Mouse (Mus musculus): ENCODE results near the gene Ugt2a2. TPM values are rescaled to one million over a fixed set of nuclear protein-coding genes. Genes with fewer than 3 reads are reported as not detected.
"Not testable (repeated sequence)": the region's sequence is repeated elsewhere in the genome, so short reads cannot be mapped to it uniquely, and the experiment has no call there.

Gene Ugt2a2
- polyA plus RNA-seq (2016; fragmentation: Nextera tagmentation; extraction: Ambion mirVana) = not detected in 2 replicates

DNA sequence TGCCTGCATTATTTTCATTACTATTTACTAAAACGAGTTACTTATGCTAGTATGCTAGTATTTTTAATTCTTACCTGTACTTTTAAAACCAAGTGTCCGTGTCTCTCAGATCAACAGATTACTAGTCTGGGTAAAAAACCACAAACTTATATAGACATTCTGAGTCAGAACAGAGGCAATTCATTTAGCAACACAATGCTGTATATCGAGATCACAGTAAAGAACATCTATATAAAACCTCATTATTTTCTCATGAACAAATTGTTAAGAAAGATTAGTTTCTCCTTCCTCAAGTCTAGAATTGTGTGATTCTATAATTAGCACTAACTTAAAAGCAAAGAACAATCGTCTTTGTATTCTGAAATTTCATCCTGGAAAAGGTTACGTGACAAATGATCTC, at the start of gene Ugt2a2:
Gene Ugt2a2 (minus strand): TSS at position 101 of the 400 bp plus-strand sequence.
- WGBS = 71% methylated on average over 5 of the region's 5 CpGs
- H3K4me3 ChIP-seq = no peak within 1 kb of the TSS
- no peak within 1 kb of the TSS for H3K27ac ChIP-seq (ENCODE audit: poor library complexity, severe bottlenecking)
- H3K9me3 ChIP-seq (replicated peaks) = no peaks in the 10 kb centered on the region
- H3K4me2 ChIP-seq = no peak within 1 kb of the TSS
- H3K36me3 ChIP-seq = no peaks in the 10 kb centered on the region
- H3K9ac ChIP-seq = no peak within 1 kb of the TSS
- no peak for ATAC-seq (ENCODE audit: insufficient number of reproducible peaks, low FRiP score)
- no peaks in the 10 kb centered on the region for H3K27me3 ChIP-seq (replicated peaks)
- H3K4me1 ChIP-seq (replicated peaks) = no peaks in the 10 kb centered on the region

DNA sequence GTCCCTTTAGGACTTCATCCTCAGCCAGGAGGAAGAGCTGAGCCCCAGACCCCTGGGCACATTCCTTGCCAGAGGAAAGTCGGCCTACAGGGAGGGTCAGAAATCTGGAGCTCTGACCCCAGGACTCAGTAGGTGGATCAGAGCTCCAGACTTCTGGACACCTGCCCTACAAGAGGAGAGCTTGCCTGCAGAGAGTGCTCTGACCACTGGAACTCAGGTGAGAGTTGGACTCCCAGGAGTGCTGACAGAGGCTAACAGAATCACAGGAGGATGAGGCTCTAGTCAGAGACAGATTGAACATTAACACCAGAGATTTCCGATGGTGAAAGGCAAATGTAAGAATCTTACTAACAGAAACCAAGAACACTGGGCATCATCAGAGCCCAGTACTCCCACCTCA, 41.5 kb upstream of the Ugt2a2 start:
- H3K4me1 ChIP-seq (replicated peaks); H3K27ac ChIP-seq (ENCODE audit: poor library complexity, severe bottlenecking); H3K9ac ChIP-seq; H3K9me3 ChIP-seq (replicated peaks); H3K4me2 ChIP-seq; H3K36me3 ChIP-seq; ATAC-seq (ENCODE audit: insufficient number of reproducible peaks, low FRiP score); H3K4me3 ChIP-seq; H3K27me3 ChIP-seq (replicated peaks): not testable (repeated sequence)
- whole genome bisulfite sequencing = 91% methylated on average over 2 of the region's 2 CpGs

DNA sequence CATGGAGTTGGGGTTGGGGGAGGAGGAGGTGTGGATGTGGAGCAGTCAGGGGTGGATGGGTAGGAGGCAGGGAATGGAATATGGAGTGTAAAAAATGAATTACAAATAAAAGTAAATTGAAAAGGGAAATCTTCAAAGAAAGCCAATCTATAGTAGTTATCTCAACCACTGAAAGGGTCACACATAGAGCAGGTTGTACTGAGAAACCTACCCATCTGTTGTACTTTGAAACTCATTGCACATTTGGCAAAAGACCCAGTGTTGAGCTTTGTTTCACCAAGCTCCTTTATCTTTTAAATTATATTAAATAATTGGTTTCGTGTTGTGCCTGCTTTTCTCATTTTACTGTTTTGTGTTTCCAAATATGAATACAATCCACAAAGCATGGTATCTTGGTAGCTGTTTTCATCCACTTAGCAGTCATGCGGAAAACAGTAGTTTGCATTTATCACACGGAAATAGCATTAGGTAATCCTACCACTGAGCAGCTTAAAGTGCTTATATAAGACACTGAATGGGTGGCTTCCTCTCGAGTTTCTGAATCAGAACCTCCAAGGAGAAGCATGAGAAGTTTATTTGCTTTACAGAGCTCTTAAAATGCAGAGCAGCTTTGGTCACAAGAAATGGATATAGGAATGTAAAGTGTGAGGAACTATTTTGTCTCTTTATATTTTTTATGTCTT, 23.9 kb upstream of the Ugt2a2 start:
- Histone ChIP-seq H3K4me3 (no peak overlapping the region), H3K27me3 (replicated peaks) (no peaks in the 10 kb centered on the region), H3K4me1 (replicated peaks) (no peaks in the 10 kb centered on the region), H3K4me2 (no peak overlapping the region), H3K27ac (ENCODE audit: poor library complexity, severe bottlenecking) (no peak overlapping the region), H3K9me3 (replicated peaks) (no peaks in the 10 kb centered on the region), H3K9ac (no peak overlapping the region), H3K36me3 (no peaks in the 10 kb centered on the region)
- 54% methylated on average over 4 of the region's 4 CpGs for WGBS
- ATAC-seq (ENCODE audit: insufficient number of reproducible peaks, low FRiP score) = no peak

DNA sequence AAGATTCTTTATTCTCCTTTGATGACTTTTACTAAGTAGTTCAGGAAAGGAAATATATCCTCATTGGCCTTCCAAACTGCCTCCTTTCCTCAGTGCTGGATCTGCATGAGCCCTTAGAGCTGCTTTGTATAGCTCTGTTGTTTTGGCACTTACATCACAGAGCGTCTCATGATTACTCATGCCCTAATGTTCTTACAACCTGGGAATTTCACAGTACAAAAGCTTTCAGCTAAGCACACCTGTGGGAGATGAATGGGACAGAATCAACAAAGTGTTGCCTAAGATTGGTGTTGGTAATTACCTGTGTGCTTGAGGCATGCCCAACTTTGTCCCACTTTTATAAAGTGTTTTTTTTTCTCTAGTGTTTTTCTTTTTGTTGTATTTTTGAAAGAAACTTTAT, 20.6 kb upstream of the Ugt2a2 start:
- Histone ChIP-seq H3K4me3 (no peak overlapping the region), H3K9ac (no peak overlapping the region)
- 76% methylated on average over 1 of the region's 1 CpGs for WGBS

DNA sequence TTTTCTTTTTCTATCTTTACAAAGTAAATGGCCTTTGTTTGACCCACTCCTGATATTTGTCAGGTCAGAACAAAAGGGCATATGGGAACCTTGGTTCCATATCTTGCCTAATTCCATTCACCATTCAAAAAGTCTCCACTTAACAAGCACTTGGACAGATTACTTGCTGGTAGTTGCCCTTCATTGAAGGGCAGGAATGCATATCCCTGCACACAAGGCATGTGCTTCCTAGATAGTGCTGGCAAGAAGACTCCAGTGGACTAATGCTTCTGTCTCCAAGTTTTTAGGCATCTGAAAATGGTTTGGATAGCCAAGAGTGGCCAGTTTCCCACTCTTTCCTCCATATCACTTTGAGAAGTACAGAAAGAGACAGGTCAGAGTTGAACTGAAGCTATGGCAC, 17.3 kb upstream of the Ugt2a2 start:
- no peak for ATAC-seq (ENCODE audit: insufficient number of reproducible peaks, low FRiP score)
- no peak overlapping the region for H3K9ac ChIP-seq
- no peak overlapping the region for H3K4me2 ChIP-seq

More for the DNA sequence above, 20.6 kb upstream of the Ugt2a2 start:
- ATAC-seq (ENCODE audit: insufficient number of reproducible peaks, low FRiP score) = no peak
- Histone ChIP-seq H3K27ac (ENCODE audit: poor library complexity, severe bottlenecking) (no peak overlapping the region), H3K36me3 (no peaks in the 10 kb centered on the region), H3K4me2 (no peak overlapping the region), H3K27me3 (replicated peaks) (no peaks in the 10 kb centered on the region), H3K4me1 (replicated peaks) (no peaks in the 10 kb centered on the region), H3K9me3 (replicated peaks) (no peaks in the 10 kb centered on the region)

DNA sequence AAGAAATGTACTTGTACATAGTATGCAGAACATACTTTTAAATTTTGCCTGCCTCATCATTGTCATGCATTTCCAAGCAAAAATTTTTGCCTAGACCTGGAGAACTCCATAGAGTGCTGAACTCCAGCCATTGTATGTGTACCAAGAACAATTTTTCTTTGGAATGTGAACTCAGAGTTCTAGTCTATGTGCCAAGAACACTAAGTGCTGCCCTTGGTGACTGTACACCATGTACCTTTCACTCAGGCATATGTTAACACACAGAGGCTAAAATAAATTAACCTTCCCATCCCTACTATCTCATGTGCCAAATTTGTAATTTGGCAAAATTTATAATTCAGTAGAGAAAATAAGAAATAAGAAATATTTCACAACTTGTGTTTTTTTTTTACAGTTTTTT, 16.9 kb upstream of the Ugt2a2 start:
- Histone ChIP-seq H3K27me3 (replicated peaks) (no peaks in the 10 kb centered on the region), H3K4me2 (no peak overlapping the region), H3K4me3 (no peak overlapping the region), H3K27ac (ENCODE audit: poor library complexity, severe bottlenecking) (no peak overlapping the region), H3K36me3 (no peaks in the 10 kb centered on the region), H3K9ac (no peak overlapping the region), H3K9me3 (replicated peaks) (no peaks in the 10 kb centered on the region; the same call in 1 of the 2 replicates), H3K4me1 (replicated peaks) (no peaks in the 10 kb centered on the region)
- no peak for ATAC-seq (ENCODE audit: insufficient number of reproducible peaks, low FRiP score)

More for the DNA sequence above, 17.3 kb upstream of the Ugt2a2 start:
- Histone ChIP-seq H3K9me3 (replicated peaks) (no peaks in the 10 kb centered on the region; the same call in 1 of the 2 replicates), H3K4me3 (no peak overlapping the region), H3K27me3 (replicated peaks) (no peaks in the 10 kb centered on the region), H3K4me1 (replicated peaks) (no peaks in the 10 kb centered on the region), H3K27ac (ENCODE audit: poor library complexity, severe bottlenecking) (no peak overlapping the region), H3K36me3 (no peaks in the 10 kb centered on the region)

DNA sequence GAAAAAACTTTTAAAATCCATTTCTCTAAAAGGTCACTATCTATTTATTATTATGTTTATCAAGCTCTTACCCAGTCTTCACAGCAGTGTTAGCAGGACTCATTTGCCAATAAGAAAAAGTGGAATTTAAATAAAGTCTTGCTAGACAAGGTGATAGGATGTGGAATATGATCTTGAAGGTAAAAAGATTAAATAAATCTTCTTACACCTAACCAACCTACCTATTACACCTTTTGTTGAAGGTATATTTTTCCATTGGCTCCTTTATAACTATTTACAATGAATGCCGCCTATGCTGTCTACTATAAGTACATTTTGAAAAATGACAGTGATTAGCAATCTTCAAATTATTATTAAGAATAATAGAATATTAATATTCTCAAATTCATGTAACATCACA, 8.7 kb upstream of the Ugt2a2 start, which contains the start of gene Ugt2a1:
Gene Ugt2a1 (minus strand): TSS at position 101 of the 400 bp plus-strand sequence.
- Histone ChIP-seq H3K27ac (ENCODE audit: poor library complexity, severe bottlenecking) (no peak within 1 kb of the TSS), H3K4me1 (replicated peaks) (no peaks in the 10 kb centered on the region), H3K27me3 (replicated peaks) (no peaks in the 10 kb centered on the region), H3K9me3 (replicated peaks) (no peaks in the 10 kb centered on the region), H3K9ac (no peak within 1 kb of the TSS), H3K36me3 (no peaks in the 10 kb centered on the region), H3K4me2 (no peak within 1 kb of the TSS), H3K4me3 (no peak within 1 kb of the TSS)
- ATAC-seq (ENCODE audit: insufficient number of reproducible peaks, low FRiP score) = no peak
- 76% methylated on average over 1 of the region's 1 CpGs for WGBS

DNA sequence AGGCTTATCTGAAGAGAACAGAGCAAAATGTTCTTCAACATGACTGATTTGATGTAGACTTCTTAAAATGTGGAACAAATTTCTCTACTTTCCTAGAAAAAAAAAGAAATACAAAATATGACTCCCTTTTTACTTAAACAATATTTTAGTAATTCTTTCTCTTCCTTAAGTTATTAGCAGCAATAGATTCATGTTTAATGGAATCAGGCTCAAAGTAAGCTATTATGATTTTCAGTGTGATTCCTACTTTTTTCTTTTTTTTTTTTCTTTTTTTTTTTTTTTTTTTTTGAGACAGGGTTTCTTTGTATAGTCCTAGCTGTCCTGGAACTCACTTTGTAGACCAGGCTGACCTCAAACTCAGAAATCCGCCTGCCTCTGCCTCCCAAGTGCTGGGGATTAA, 4.6 kb upstream of the Ugt2a2 start, which contains the start of gene Gm43638:
Gene Gm43638 (minus strand): TSS at position 101 of the 400 bp plus-strand sequence.
- H3K27me3 ChIP-seq (replicated peaks); H3K4me3 ChIP-seq; H3K4me2 ChIP-seq; ATAC-seq (ENCODE audit: insufficient number of reproducible peaks, low FRiP score); H3K9ac ChIP-seq; H3K27ac ChIP-seq (ENCODE audit: poor library complexity, severe bottlenecking); H3K36me3 ChIP-seq; H3K4me1 ChIP-seq (replicated peaks); H3K9me3 ChIP-seq (replicated peaks): not testable (repeated sequence)
- WGBS = 58% methylated on average over 1 of the region's 1 CpGs

DNA sequence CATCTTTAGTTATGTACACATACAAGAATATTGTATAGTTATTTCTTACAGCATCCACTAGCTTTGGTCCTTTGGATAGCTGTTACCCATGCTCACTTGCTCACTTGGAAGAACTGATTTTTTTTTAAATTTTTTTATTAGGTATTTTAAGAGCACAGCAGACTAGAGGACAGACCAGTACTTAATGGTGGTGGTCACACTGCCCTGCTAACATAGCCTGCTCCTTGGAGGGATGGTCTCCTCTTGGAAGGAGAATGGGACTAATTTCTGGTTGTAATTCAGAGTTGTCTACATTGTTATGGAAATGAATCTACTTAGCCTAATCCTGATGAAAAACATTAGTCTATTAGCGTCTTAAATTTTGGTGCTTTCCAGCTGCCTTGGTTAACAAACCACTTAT, 23.2 kb downstream of the Ugt2a2 start:
- no peaks in the 10 kb centered on the region for H3K36me3 ChIP-seq
- H3K4me3 ChIP-seq = no peak overlapping the region
- no peak overlapping the region for H3K9ac ChIP-seq
- 34% methylated on average over 1 of the region's 1 CpGs for WGBS
- no peaks in the 10 kb centered on the region for H3K9me3 ChIP-seq (replicated peaks)
- H3K4me1 ChIP-seq (replicated peaks) = no peaks in the 10 kb centered on the region
- H3K4me2 ChIP-seq = no peak overlapping the region
- ATAC-seq (ENCODE audit: insufficient number of reproducible peaks, low FRiP score) = no peak
- H3K27me3 ChIP-seq (replicated peaks) = no peaks in the 10 kb centered on the region
- no peak overlapping the region for H3K27ac ChIP-seq (ENCODE audit: poor library complexity, severe bottlenecking)

DNA sequence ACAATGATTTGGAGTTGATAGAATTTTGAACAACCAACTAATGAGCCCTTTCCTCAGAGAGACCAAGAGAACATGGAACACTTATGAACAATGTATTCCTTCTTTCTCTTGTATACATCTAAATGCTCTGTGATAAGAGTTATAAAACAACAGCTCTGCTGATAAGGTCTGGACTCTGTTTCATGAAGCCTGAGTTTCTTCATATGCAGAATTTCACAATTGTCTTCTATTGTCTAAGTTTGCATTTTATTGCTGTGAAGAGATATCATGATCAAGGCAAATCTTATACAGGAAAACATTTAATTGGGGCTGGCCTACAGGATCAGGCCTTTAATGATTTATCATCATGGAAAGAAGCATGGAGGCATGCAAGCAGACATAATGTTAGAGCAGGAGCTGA, 24.4 kb downstream of the Ugt2a2 start:
- H3K4me3 ChIP-seq = no peak overlapping the region
- no peaks in the 10 kb centered on the region for H3K27me3 ChIP-seq (replicated peaks)
- H3K27ac ChIP-seq (ENCODE audit: poor library complexity, severe bottlenecking) = no peak overlapping the region
- H3K9me3 ChIP-seq (replicated peaks) = no peaks in the 10 kb centered on the region
- H3K4me2 ChIP-seq = no peak overlapping the region
- no peak overlapping the region for H3K9ac ChIP-seq
- no peak for ATAC-seq (ENCODE audit: insufficient number of reproducible peaks, low FRiP score)
- H3K4me1 ChIP-seq (replicated peaks) = no peaks in the 10 kb centered on the region
- H3K36me3 ChIP-seq = no peaks in the 10 kb centered on the region

DNA sequence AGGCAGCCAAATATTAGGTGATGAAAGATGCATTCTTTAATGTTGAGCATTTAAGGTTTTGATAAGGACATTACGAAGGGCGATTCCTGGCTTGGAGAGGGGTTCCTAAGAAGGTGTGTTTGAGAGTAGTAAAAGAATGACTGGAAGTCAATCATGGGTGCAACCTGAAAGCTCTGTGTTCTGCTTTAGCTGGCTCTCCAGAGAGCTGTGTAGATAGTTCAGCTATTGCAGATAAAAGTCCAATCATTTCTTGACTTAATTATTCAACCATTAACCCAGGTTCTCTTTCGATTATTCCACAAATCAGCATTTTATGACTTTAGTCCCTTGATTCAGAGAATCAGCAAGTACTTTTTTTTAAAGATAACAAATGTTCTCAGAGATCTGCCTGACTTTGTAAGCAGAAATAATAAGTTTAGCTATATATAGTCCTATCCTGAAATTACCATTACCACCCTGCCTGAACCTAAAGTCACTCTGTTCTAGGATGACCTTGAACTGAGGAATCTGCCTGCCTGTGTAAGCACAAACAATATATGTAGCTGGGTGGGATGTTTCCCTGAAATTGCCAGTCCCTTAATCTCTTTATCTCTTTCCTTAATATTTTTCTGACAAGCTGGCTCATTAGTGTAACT, 25.7 kb downstream of the Ugt2a2 start:
- H3K27me3 ChIP-seq (replicated peaks) = no peaks in the 10 kb centered on the region
- H3K36me3 ChIP-seq = no peaks in the 10 kb centered on the region
- no peak overlapping the region for H3K9ac ChIP-seq
- no peak overlapping the region for H3K4me3 ChIP-seq
- ATAC-seq (ENCODE audit: insufficient number of reproducible peaks, low FRiP score) = no peak
- no peaks in the 10 kb centered on the region for H3K9me3 ChIP-seq (replicated peaks)
- 78% methylated on average over 3 of the region's 3 CpGs for WGBS
- H3K4me1 ChIP-seq (replicated peaks) = no peaks in the 10 kb centered on the region
- H3K4me2 ChIP-seq = no peak overlapping the region
- no peak overlapping the region for H3K27ac ChIP-seq (ENCODE audit: poor library complexity, severe bottlenecking)

DNA sequence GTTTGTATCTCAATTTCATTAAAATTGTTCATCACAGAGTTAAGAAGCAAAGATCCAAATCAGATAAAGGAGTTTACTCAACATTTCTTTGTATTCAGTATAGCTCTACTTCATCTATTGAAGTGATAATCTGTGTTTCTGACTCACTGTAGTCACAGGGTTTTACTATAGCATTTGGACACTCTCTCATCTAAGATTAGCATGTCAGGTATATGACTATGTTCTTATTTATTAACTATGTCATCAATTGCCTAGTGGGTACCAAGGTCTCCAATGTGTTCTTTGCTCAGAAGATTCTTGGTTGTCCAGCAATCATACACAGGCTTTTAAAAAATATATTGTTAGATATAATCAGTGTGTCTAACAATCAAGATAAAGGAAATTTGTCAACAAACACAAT, 26.5 kb downstream of the Ugt2a2 start:
- no peaks in the 10 kb centered on the region for H3K4me1 ChIP-seq (replicated peaks)
- H3K9ac ChIP-seq = no peak overlapping the region
- no peak overlapping the region for H3K4me2 ChIP-seq
- no peaks in the 10 kb centered on the region for H3K9me3 ChIP-seq (replicated peaks)
- no peak overlapping the region for H3K4me3 ChIP-seq
- H3K27me3 ChIP-seq (replicated peaks) = no peaks in the 10 kb centered on the region
- no peak for ATAC-seq (ENCODE audit: insufficient number of reproducible peaks, low FRiP score)
- H3K36me3 ChIP-seq = no peaks in the 10 kb centered on the region
- no peak overlapping the region for H3K27ac ChIP-seq (ENCODE audit: poor library complexity, severe bottlenecking)

Measured in heart, embryonic 12.5 days (tissue).